Mouse (Mus musculus) embryo, embryonic 11 days (tissue): Measurements from ENCODE around the gene Def8.
A peak's percentile ranks its signal among the peaks of the same experiment; 100 is the strongest.
"Not testable (repeated sequence)": the region's sequence is repeated elsewhere in the genome, so short reads cannot be mapped to it uniquely, and the experiment has no call there.

Experiments used
- DNase-seq: peaks from one replicate; pipeline ENCODE4 v3.0.0-alpha.2; 2015

The Def8 gene

DNA sequence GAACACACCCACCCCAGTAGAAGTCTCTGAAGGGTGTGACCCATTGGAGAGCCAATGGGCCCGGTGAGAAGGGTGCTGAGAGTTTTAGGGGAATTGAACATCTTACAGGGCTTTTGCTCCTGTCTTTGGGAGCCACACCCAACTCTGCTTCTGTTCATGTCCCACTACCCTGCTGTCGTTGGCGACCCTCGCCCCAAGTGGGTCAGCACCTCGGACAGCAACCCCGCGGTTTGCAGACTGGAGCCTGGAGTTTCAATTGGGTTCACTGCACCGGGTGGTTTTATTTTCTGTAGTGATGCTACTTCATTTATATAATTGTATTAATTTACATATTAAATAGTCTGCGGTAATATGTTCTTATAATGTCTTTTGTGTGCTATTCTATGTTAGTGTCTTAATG is 9.1 kb upstream of the Def8 start:
- DNase-seq = peak; percentile 70

DNA sequence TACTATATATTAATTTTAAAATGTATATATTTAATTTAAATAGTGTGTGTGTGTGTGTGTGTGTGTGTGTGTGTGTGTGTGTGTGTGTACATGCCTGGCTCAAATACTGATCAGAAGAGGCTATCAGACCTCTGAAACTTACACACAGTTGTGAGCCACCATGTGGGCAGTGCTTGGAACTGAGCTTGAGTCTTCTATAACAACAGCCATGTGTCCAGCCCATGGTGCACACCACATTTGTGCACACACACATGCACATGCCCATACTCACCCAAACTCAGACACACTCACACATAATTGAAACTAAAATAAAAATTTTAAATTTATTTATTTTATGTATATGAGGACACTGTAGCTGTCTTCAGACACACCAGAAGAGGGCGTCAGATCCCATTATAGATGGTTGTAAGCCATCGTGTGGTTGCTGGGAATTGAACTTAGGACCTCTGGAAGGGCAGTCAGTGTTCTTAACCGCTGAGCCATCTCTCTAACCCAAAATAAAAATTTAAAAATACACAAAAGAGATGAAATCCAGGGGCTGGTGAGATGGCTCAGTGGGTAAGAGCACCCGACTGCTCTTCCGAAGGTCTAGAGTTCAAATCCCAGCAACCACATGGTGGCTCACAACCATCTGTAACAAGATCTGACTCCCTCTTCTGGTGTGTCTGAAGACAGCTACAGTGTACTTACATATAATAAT is 8.2 kb upstream of the Def8 start:
- not testable (repeated sequence) for DNase-seq

- peak; percentile 28 for DNase-seq
These were observed 7.1 kb upstream of the Def8 start for GRCm38 (mm10) chr8:123415967-123416943.

DNA sequence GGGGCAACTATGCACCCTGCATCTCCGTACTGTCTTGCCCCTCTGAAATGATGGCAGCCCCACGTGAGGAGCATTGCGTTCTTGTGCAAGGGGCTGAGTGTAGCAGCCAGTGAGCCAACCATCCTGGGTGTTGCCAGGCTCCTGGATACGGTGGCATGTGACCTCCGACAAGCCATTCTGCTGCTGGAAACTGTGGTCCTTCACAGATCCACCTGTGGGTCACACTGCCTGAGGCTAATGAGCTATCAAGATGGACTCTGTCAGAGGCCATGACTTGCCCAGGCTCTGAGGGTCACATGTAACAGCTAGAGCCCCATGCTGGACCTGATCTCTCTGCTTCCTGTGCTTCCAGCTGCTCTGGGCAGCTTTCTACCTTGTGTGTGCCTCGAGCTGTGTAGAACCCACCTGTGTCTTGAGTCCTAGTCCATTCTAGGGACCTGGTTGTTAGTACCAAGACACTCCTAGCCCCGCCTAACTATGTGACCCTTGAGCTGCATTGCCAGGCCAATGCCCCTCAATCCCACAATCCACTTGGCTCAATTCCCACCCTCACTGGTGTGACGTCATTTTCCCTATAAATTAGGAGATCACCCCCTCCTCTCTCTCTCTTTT is 6.3 kb upstream of the Def8 start:
- DNase-seq = no peak

DNA sequence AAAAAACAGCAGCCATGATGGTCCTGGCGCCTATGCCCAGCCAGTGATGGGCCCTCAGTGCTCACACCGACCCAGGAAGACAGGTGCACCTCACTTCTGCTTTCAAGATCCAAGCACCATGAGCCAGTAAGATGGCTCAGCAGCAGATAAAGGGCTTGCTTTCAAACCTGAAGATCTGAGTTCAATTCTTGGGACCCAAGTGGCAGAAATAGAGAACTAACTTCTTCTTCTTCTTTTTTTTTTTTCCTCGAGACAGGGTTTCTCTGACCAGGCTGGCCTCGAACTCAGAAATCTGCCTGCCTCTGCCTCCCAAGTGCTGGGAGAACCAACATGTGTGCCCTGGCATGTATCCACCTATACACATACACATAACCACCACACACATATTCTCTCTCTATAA is 3.6 kb upstream of the Def8 start:
- no peak for DNase-seq

GRCm38 (mm10) chr8:123420525-123421281 is 2.6 kb upstream of the Def8 start:
- DNase-seq = no peak

- DNase-seq = no peak
These were observed 2.0 kb upstream of the Def8 start for GRCm38 (mm10) chr8:123421325-123421724.

DNA sequence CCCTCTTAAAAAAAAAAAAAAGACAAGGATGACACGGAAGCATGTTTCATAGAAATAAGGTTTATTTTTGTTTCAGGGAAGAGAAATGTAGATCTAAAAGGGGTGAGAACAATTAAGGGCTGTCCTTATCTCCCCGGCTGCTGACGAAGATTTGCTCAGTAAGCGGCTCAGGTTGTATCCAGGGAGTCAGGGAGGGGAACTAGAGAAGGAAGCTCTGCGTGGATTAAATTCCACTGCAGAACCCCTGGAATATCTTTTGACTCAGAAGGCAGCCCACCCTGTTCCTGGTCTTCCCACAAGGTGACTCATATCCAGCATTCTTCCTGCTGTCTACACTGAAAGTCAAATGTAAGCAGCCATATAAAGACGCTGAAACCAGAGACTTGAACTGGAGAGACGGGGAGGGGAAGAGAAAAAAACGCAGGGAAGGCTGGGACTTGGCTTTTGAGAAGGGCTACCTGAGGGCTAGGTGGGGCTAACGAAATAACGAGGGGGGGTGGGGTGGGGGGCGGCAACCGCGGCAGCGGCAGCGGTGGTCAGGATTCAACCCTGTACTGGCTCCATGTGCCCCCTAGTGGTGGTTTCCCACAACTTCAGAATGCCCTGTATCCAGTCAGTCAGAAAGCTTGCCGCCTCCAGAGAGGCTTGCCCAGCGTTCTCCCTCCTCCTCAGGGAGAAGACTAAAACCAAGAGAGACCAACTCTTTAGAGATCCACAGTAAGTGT is 1.1 kb upstream of the Def8 start:
- DNase-seq = peak; percentile 84

- no peak for DNase-seq
These were observed 557 bp upstream of the Def8 start for GRCm38 (mm10) chr8:123422781-123423159.

DNA sequence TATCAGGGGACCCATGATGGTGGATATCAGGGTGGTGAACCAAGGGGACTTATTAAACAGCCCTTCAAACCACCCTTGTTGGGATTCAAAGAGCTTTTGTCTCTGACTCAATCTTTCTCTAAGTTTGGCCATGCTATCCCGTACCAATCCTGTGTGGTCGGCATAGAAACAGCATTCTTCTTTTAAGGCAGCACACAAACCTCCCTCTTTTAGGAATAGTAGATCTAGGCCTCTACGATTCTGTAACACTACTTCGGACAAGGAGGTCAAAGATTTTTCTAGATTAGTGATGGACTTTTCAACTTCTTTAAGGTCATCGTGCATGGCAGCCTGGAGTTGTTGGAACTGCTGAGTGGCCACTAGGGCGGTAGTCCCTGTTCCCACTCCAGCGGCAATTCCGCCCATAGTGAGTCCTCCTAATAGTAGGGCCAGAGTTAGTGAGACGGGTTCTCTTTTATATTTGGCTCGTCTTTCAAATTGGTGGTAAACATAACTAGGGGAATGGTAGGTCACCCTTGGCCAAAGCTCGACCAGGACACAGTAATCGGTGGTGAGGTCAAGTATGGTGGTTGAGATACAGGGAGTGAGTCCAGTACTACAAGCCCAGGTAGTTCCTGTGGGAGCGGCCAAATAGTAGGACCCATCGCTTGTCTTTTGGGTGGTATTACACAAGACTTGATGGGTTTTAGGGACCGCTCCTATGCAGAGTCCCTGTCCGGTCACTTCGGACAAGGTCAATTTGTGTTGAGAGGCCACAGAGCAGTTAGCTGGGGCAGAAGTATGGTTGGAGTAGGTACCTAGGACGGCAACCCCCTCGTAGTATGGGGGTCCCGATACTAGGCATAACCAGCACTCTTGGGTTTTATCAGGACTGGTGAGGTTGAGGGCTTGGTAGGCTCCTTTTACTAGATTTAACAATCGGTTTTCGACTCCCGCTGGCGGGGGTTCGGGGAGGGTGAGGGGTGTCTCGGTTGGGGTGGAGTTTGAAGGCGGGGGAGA is 3.5 kb downstream of the Def8 start:
- DNase-seq = no peak

DNA sequence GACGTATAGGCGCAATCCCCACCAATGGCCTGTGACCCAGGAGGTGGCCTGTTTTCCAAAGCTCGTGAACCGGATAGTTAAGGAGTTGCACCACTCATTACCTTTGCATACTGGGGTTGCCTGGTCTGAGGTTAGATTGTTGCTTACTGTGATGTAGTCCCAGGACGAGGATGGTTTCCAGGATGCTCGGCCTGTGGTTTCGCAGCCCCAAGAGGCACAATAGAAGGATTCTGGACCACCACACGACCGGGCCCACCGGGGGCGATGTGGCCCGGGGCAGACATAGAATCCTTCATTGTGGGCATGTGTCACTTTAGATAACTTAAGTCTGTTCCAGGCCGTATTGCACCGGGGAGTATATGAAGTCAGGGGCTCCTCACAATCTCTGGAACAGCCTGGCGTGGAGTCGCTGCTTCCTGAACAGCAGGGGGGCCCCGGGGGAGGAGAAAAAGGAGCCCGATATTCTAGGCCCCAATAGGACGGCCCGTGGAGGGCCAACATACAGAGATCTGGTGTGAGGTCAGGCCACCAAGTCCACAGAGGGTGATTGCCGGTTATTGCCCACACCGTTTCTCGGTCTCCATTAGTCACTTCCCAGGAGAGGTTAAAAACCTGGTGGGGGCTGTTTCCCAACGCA is 4.4 kb downstream of the Def8 start:
- no peak for DNase-seq

DNA sequence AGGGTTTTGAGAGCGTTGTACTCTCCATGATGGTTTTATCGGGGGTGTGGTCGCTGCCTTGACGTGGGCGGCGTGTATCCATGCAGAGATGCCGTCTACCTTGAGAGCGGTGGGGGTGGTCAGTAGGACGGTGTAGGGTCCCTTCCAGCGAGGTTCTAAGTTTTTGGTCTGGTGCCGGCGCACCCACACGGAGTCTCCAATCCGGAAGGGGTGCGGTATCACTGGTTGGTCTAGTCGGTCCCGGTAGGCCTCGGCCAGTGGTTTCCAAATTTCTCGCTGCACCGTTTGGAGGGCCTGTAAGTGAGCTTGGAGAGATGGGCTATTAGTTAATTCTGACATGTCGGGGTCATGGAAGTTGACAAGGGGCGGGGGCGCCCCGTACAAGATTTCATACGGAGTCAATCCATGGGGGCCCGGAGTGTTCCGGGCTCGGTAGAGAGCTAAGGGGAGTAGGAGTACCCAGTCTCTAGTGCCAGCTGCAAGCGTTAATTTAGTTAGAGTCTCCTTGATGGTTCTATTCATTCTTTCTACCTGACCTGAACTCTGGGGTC is 5.1 kb downstream of the Def8 start:
- no peak for DNase-seq

- DNase-seq = no peak
These were observed 5.8 kb downstream of the Def8 start for GRCm38 (mm10) chr8:123428939-123429721.

DNA sequence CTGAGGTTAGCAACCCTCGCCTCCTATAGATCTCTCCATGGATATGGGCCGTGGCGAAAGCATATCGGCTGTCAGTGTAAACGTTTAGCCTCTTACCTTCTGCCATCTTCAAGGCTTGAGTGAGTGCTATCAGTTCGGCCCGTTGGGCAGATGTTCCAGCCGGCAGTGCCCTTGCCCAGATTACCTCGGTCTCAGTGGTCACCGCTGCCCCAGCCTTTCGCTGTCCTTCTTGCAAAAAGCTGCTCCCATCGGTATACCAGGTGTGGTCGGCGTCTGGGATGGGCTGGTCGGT is 6.3 kb downstream of the Def8 start:
- not testable (repeated sequence) for DNase-seq

DNA sequence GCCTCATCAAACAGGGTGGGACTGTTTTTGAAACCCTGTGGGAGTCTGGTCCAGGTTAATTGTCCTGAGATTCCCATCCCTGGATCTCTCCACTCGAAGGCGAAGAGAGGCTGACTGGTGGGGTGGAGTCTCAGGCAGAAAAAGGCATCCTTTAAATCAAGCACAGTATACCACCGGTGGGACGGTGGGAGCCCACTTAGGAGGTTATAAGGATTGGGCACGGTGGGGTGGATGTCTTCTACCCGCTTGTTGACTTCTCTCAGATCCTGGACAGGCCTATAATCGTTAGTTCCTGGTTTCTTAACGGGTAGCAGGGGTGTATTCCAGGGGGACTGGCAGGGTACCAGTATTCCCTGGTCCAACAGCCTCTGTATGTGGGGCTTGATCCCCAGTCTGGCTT is 7.6 kb downstream of the Def8 start:
- not testable (repeated sequence) for DNase-seq

DNA sequence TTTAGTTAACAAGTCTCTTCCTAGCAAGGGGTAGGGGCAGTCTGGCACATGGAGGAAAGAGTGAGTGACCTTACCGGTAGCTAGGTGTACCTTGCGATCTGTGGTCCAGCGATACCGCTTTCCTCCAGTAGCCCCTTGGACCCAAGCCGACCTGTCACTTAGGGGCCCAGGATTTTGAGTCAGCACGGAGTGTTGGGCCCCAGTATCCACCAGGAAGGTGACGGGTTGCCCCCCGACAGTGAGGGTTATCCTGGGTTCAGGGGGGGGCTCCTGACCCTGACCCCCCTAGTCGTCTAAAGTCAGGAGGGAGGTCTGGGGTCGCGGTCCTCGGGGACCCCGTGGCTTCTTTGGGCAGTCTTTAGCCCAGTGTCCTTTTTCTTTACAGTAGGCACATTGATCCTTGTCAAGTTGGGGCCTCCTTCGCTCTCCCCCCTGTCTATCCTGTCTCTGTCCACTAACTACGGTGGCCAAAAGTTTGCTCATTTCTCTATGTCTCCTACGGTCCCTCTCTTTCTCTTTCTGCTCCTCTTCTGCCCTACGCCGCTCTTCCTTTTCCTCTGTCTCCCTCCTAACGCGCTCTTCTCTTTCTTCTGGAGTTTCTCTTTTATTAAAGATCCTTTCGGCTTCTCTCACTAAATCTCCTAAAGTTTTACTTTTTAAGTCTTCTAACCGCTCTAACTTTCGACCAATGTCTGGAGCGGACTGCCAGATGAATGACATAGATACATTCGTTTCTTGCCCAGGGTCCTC is 8.5 kb downstream of the Def8 start:
- DNase-seq = no peak

DNA sequence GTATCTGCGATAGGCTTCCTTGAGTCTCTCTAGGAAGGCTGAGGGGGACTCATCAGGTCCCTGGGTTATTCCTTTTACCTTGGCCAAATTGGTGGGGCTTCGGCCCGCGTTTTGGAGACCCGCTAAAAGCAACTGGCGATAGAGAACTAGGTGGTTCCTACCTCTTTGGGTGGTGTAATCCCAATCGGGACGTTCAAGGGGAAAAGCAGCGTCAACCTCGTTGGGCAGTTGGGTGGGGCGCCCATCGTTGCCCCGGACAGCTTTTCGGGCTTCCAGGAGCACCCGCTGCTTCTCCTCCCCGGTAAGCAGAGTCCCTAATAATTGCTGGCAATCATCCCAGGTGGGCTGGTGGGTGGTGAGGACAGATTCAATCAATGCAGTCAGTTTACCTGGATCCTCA is 9.1 kb downstream of the Def8 start:
- DNase-seq = no peak

DNA sequence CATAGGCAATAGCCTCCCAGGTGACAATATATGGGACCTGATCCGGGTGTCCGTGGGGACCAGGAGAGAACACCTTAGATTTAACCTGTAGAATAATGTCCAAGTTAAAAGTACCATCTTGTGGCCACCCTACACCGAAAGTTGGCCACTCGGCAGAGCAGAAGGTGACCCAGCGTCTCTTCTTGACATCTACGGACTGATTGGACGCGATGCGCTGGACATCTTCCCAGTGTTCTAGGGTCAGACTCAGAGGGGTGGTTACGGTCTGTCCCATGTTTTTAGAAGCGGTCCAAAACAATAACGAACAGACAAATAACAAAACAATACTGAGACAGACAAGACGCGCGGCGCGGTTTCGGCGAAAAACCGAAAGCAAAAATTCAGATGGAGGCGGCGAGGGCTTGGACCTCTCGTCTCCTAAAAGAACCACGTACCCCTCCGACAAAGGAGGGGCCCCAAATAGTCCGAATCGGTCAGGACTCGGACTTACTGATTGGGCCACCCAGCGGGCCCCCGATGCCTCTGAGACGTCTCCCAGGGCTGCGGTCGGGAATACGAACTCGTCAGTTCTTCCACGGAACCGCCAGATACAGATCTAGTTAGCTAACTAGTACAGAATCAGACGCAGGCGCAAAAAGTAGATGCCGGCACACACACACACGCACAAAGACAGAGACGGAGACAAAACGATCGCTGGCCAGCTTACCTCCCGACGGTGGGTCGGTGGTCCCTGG is 10.1 kb downstream of the Def8 start:
- DNase-seq = not testable (repeated sequence)
